Mouse (Mus musculus) adrenal gland, postnatal 36 days (tissue): ENCODE measurements around the gene Mfsd6l. TPM values are rescaled to one million over a fixed set of nuclear protein-coding genes. Genes with fewer than 3 reads are reported as not detected.

ENCODE experiments used
- DNase-seq, 2 experiments: peaks; one replicate each; pipeline ENCODE4 v3.0.0; 2021; ENCODE audit warnings: mixed read lengths in 1 of 2
- long read RNA-seq, 2 experiments: library from polyadenylated mRNA; stranded (forward); transcript quantifications; one replicate each; pipeline ENCODE4 v2.0.0; 2021; ENCODE audit warnings: borderline sequencing depth in 2 of 2
- total RNA-seq, 2 experiments: library from RNA; stranded (reverse); gene quantifications; 2 replicates each; pipeline ENCODE4 v1.2.3; 2021

The Mfsd6l gene
- not detected for total RNA-seq
- long read RNA-seq, experiment 1: 0 reads
- long read RNA-seq, experiment 2: 0 reads

GRCm38 (mm10) chr11:68555918-68556584 is at the start of gene Mfsd6l:
TSS of gene Mfsd6l (plus strand) at chr11:68556186.
- no peak for DNase-seq

- no peak for DNase-seq
Measured at GRCm38 (mm10) chr11:68507246-68507645, 48.7 kb upstream of the Mfsd6l start.

- DNase-seq: no peak
Measured at GRCm38 (mm10) chr11:68508619-68509018, 47.4 kb upstream of the Mfsd6l start.

- DNase-seq: no peak
Measured at GRCm38 (mm10) chr11:68509194-68509593, 46.8 kb upstream of the Mfsd6l start.

- no peak for DNase-seq
Measured at GRCm38 (mm10) chr11:68513969-68514368, 42.0 kb upstream of the Mfsd6l start.

GRCm38 (mm10) chr11:68519362-68519761 is 36.6 kb upstream of the Mfsd6l start:
- DNase-seq: no peak

GRCm38 (mm10) chr11:68519815-68520214 is 36.2 kb upstream of the Mfsd6l start:
- no peak for DNase-seq

GRCm38 (mm10) chr11:68520439-68520838 is 35.5 kb upstream of the Mfsd6l start:
- DNase-seq: no peak

GRCm38 (mm10) chr11:68521352-68521751 is 34.6 kb upstream of the Mfsd6l start:
- DNase-seq: no peak

GRCm38 (mm10) chr11:68526441-68526840 is 29.5 kb upstream of the Mfsd6l start:
- no peak for DNase-seq

GRCm38 (mm10) chr11:68531066-68531806 is 24.8 kb upstream of the Mfsd6l start:
- peak; percentile 25 to 49 for DNase-seq

GRCm38 (mm10) chr11:68531941-68532535 is 23.9 kb upstream of the Mfsd6l start:
- DNase-seq: no peak

GRCm38 (mm10) chr11:68532773-68533172 is 23.2 kb upstream of the Mfsd6l start:
- peak; percentile 17 to 42 for DNase-seq

- no peak for DNase-seq
Measured at GRCm38 (mm10) chr11:68533971-68534475, 22.0 kb upstream of the Mfsd6l start.

- DNase-seq: no peak
Measured at GRCm38 (mm10) chr11:68536026-68536425, 20.0 kb upstream of the Mfsd6l start.

GRCm38 (mm10) chr11:68536465-68536864 is 19.5 kb upstream of the Mfsd6l start:
- DNase-seq: peak in 1 of 2 experiments; percentile 19

GRCm38 (mm10) chr11:68539621-68540020 is 16.4 kb upstream of the Mfsd6l start:
- no peak for DNase-seq

- DNase-seq: peak; percentile 27 to 47
Measured at GRCm38 (mm10) chr11:68544554-68544953, 11.4 kb upstream of the Mfsd6l start.

- no peak for DNase-seq
Measured at GRCm38 (mm10) chr11:68545172-68545571, 10.8 kb upstream of the Mfsd6l start.

GRCm38 (mm10) chr11:68545682-68546222 is 10.2 kb upstream of the Mfsd6l start:
- no peak for DNase-seq

- no peak for DNase-seq
Measured at GRCm38 (mm10) chr11:68547484-68547883, 8.5 kb upstream of the Mfsd6l start.

GRCm38 (mm10) chr11:68549597-68549996 is 6.4 kb upstream of the Mfsd6l start:
- DNase-seq: no peak

GRCm38 (mm10) chr11:68550358-68550757 is 5.6 kb upstream of the Mfsd6l start:
- DNase-seq: no peak
